Comparison of ENCODE assay signal across 12 mouse cellular contexts in genomic region chr9:71666432-71666831, GRCm38 (mm10).
DNase-seq lines count a peak whose midpoint lies in the region; ATAC-seq and TF ChIP-seq lines count a peak whose summit lies in the region.
"Had no signal": no experiment of that assay in that cellular context is flagged by ENCODE, and none has a peak within 500 bp of the region (broad histone marks: within the 10 kb centered on the region; RNA-seq: fewer than 3 reads in every experiment).

No protein-coding gene starts in this region.

- WGBS in kidney, adult 2 months: 84% methylated on average over 6 of the region's 6 CpGs
- 52% methylated on average over 6 of the region's 6 CpGs for whole genome bisulfite sequencing in intestine, postnatal 0 days

- no peak for DNase-seq in kidney, adult 2 months
- DNase-seq in kidney, postnatal 36 days: no peak
- DNase-seq in heart, adult 8-10 months (ENCODE audit: low spot score): peak; percentile 48
- peak; percentile 58 to 71 for DNase-seq in lung, postnatal 4 days
- no peak for DNase-seq in B cell, adult 2 months
- no peak for DNase-seq in layer of hippocampus, postnatal 14 days (ENCODE audit: low spot score in 2 of 2)
- DNase-seq in cerebellum, postnatal 4 days (ENCODE audit: low spot score in 2 of 2): no peak
- DNase-seq: cerebellum, postnatal 25 days; kidney, adult 9 months had no signal

- TF ChIP-seq POLR2A in kidney, adult 2 months (IDR thresholded peaks at IDR 0.05; ENCODE audit: low read depth, low read length): no peak

- H3K4me1 ChIP-seq in kidney, adult 2 months (ENCODE audit: control insufficient read depth, insufficient read depth, low read length): peaks cover 59% of the 10 kb centered on the region
- H3K4me1 ChIP-seq in intestine, postnatal 0 days (replicated peaks; ENCODE audit: control insufficient read depth, insufficient read depth, low read length): peaks cover 10% of the 10 kb centered on the region; the same call in 1 of the 2 replicates

- H3K9ac ChIP-seq in intestine, postnatal 0 days (ENCODE audit: low read depth, low read length): no peak overlapping the region
- H3K9ac ChIP-seq: forebrain, embryonic 12.5 days had no signal

- no peaks in the 10 kb centered on the region; the same call in 1 of the 2 replicates for H3K36me3 ChIP-seq in kidney, adult 2 months (ENCODE audit: control insufficient read depth, insufficient read depth, low read length)
- H3K36me3 ChIP-seq in intestine, postnatal 0 days (ENCODE audit: control insufficient read depth, insufficient read depth): no peaks in the 10 kb centered on the region
- H3K36me3 ChIP-seq: forebrain, embryonic 12.5 days had no signal

- H3K4me3 ChIP-seq in kidney, adult 2 months (ENCODE audit: insufficient read depth, low read depth, low read length): no peak overlapping the region
- no peak overlapping the region for H3K4me3 ChIP-seq in intestine, postnatal 0 days (ENCODE audit: low read depth, low read length)
- H3K4me3 ChIP-seq: forebrain, embryonic 12.5 days had no signal

- peak overlapping the region; percentile 96 for H3K27ac ChIP-seq in kidney, adult 2 months (ENCODE audit: insufficient read depth, low read depth, low read length)
- H3K27ac ChIP-seq in intestine, postnatal 0 days (ENCODE audit: low read depth, low read length): peak overlapping the region; percentile 21; the same call in 1 of the 2 replicates
- H3K27ac ChIP-seq: forebrain, embryonic 12.5 days; macrophage had no signal

- no peaks in the 10 kb centered on the region for H3K27me3 ChIP-seq in kidney, adult 2 months (replicated peaks; ENCODE audit: control insufficient read depth, insufficient read depth, low read length)
- H3K27me3 ChIP-seq in intestine, postnatal 0 days (replicated peaks; ENCODE audit: control insufficient read depth, insufficient read depth, low read length): no peaks in the 10 kb centered on the region
- H3K27me3 ChIP-seq: forebrain, embryonic 12.5 days had no signal

- no peak for TF ChIP-seq CTCF in kidney, adult 2 months (conservative IDR thresholded peaks at IDR 0.05; ENCODE audit: insufficient read depth, insufficient read length, low read depth, low read length)
- TF ChIP-seq CTCF in intestine, postnatal 0 days (IDR thresholded peaks at IDR 0.05; ENCODE audit: low read depth): peak; percentile 40

- H3K4me2 ChIP-seq in intestine, postnatal 0 days (replicated peaks; ENCODE audit: low read depth): no peak overlapping the region
- H3K4me2 ChIP-seq: forebrain, embryonic 12.5 days had no signal

- ATAC-seq in intestine, postnatal 0 days: peak; percentile 23; the same call in 1 of the 2 replicates

- H3K9me3 ChIP-seq in intestine, postnatal 0 days (ENCODE audit: control insufficient read depth): no peaks in the 10 kb centered on the region
- H3K9me3 ChIP-seq: forebrain, embryonic 12.5 days had no signal

Comparison
In these comparisons a context has a peak if more than half of its experiments do, and no peak if none do; other contexts are left out.
1. DNase-seq: peak in heart, adult 8-10 months (single experiment) and lung, postnatal 4 days (2 of 2); none in kidney, adult 2 months (single experiment), kidney, postnatal 36 days (0 of 2), B cell, adult 2 months (0 of 2), layer of hippocampus, postnatal 14 days (0 of 2) and cerebellum, postnatal 4 days (0 of 2).